Mouse (Mus musculus): ENCODE measurements around the gene Wbp2. TPM values are rescaled to one million over a fixed set of nuclear protein-coding genes. Genes with fewer than 3 reads are reported as not detected.
"Not testable (repeated sequence)": the region's sequence is repeated elsewhere in the genome, so short reads cannot be mapped to it uniquely, and the experiment has no call there.

The Wbp2 gene
- total and polyA plus RNA-seq, 3 experiments = 61.6 to 499 (median 160) TPM

DNA sequence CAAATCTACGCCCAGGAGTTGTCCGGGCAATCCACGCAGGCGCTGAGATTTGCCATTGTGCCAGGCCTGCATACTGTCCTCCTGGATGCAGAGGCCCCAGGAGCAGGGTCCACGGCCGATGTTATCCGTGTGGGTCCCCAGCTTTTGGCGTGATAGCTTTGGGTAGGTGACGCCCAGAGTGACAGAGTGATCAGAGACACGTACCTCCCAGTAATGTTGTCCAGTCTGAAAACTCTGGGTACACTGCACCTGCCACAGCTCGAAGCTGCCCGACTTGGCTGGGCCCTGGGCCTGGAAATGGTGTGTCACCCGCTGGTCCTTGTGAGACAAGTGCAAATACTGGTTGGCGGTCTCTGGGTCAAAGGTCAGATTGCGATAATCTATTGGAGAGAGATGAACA, 39.5 kb upstream of the Wbp2 start:
- H3K4me1 ChIP-seq (ENCODE audit: insufficient read depth, low read depth, low read length) = peaks cover 22% of the 10 kb centered on the region
- peaks cover 12% of the 10 kb centered on the region for H3K36me3 ChIP-seq (replicated peaks)
- DNase-seq (ENCODE audit: low spot score) (no peak), ATAC-seq (ENCODE audit: extremely low read depth, insufficient number of reproducible peaks, low FRiP score, poor library complexity, severe bottlenecking) (no peak)
- peaks cover 4% of the 10 kb centered on the region for H3K9me3 ChIP-seq (replicated peaks)
- H3K4me3 ChIP-seq (ENCODE audit: low read depth, low read length) = no peak overlapping the region
- H3K27me3 ChIP-seq (ENCODE audit: insufficient read depth, low read length) = peaks cover 34% of the 10 kb centered on the region
- no peak for TF ChIP-seq CTCF (IDR thresholded peaks at IDR 0.05; ENCODE audit: low read depth, low read length)
- TF ChIP-seq POLR2AphosphoS5 (IDR thresholded peaks at IDR 0.05; ENCODE audit: insufficient replicate concordance, low read depth, low read length) = no peak
- TF ChIP-seq TAL1 (conservative IDR thresholded peaks at IDR 0.05; ENCODE audit: low read depth, low read length) = no peak
- no peak for TF ChIP-seq GATA2 (IDR thresholded peaks at IDR 0.05; ENCODE audit: borderline replicate concordance, low read depth, low read length)
- no peak for TF ChIP-seq GATA1 (IDR thresholded peaks at IDR 0.05; ENCODE audit: borderline replicate concordance, low read length)

DNA sequence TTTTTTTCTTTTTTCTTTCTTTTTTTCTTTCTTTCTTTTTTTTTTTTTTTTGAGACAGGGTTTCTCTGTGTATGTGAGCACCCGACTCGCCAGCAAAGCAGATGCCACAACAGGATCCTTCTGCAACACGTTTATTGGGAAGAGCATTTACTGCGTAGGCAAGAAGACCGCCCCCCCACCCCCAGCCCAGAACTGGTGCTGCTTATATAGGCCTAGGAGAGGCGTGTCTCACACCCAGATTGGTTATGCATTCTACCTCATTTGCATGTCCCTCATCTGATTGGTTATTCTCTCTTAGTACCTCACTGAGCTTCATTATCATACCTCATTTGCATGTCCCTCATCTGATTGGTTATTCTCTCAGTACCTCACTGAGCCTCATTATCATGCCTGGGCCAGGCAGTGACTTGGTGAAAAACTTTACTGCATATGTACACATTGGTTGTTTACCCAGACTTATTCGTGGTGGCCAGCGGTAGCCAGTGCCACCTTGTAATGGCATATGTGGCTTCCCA, 35.0 kb upstream of the Wbp2 start:
- not testable (repeated sequence) for DNase-seq (ENCODE audit: low spot score)

DNA sequence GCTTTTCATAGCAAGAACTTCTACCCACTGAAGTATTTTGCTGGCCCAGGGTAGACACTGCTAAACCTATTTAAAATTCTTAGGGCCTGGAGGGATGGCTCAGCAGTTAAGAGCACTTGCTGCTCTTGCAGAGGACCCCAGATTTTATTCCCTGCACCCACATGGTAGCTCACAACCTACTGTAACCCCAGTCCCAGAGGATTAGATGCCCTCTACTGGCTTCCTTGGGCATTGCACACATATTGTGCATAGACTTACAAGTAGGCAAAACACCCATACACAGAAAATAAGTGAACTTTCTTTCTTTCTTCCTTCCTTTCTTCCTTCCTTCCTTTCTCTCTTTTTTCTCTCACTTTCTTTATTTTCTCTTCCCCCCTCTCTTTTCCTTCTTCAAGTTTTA, 31.0 kb upstream of the Wbp2 start:
- TF ChIP-seq GATA2 (IDR thresholded peaks at IDR 0.05; ENCODE audit: borderline replicate concordance, low read depth, low read length) = no peak
- TF ChIP-seq TAL1 (conservative IDR thresholded peaks at IDR 0.05; ENCODE audit: low read depth, low read length) = no peak
- TF ChIP-seq GATA1 (IDR thresholded peaks at IDR 0.05; ENCODE audit: borderline replicate concordance, low read length) = no peak
- no peak for TF ChIP-seq POLR2AphosphoS5 (IDR thresholded peaks at IDR 0.05; ENCODE audit: insufficient replicate concordance, low read depth, low read length)
- TF ChIP-seq CTCF (IDR thresholded peaks at IDR 0.05; ENCODE audit: low read depth, low read length) = no peak
- ATAC-seq (ENCODE audit: extremely low read depth, insufficient number of reproducible peaks, low FRiP score, poor library complexity, severe bottlenecking) = no peak
- no peaks in the 10 kb centered on the region for H3K9me3 ChIP-seq (replicated peaks)
- no peak for DNase-seq (ENCODE audit: low spot score)
- H3K4me1 ChIP-seq (ENCODE audit: insufficient read depth, low read depth, low read length) = peaks cover 8% of the 10 kb centered on the region
- no peaks in the 10 kb centered on the region for H3K36me3 ChIP-seq (replicated peaks)
- peaks cover 15% of the 10 kb centered on the region; the same call in 1 of the 2 replicates for H3K27me3 ChIP-seq (ENCODE audit: insufficient read depth, low read length)
- no peak overlapping the region for H3K4me3 ChIP-seq (ENCODE audit: low read depth, low read length)

More for the DNA sequence above, 35.0 kb upstream of the Wbp2 start:
- peaks cover 19% of the 10 kb centered on the region; the same call in 1 of the 2 replicates for H3K27me3 ChIP-seq (ENCODE audit: insufficient read depth, low read length)
- H3K4me3 ChIP-seq (ENCODE audit: low read depth, low read length); H3K36me3 ChIP-seq (replicated peaks); H3K4me1 ChIP-seq (ENCODE audit: insufficient read depth, low read depth, low read length); ATAC-seq (ENCODE audit: extremely low read depth, insufficient number of reproducible peaks, low FRiP score, poor library complexity, severe bottlenecking); H3K9me3 ChIP-seq (replicated peaks): not testable (repeated sequence)

DNA sequence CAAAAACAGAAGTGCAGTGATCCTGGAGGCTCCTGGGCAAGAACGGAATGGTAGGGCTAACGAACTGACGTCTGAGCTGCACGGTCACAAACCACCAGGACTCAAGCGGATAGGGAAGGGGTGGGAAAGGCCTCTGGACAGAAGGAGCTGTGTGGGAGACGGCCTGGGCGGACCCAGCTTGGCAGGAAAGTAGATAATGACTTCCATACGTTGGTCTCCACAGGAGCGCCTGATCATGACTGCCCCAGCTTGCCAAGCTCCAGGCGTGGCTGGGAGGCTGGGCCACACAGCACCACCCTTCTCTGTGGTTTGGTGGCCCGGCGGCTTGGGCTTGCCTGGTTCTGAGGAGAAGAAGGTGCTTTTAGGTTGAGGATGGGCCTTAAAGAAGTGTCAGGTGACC, 30.4 kb upstream of the Wbp2 start:
- H3K9me3 ChIP-seq (replicated peaks) = no peaks in the 10 kb centered on the region
- no peaks in the 10 kb centered on the region for H3K36me3 ChIP-seq (replicated peaks)
- peaks cover 16% of the 10 kb centered on the region; the same call in 1 of the 2 replicates for H3K27me3 ChIP-seq (ENCODE audit: insufficient read depth, low read length)
- DNase-seq (ENCODE audit: low spot score) (no peak), ATAC-seq (ENCODE audit: extremely low read depth, insufficient number of reproducible peaks, low FRiP score, poor library complexity, severe bottlenecking) (no peak)
- no peak for TF ChIP-seq GATA1 (IDR thresholded peaks at IDR 0.05; ENCODE audit: borderline replicate concordance, low read length)
- TF ChIP-seq TAL1 (conservative IDR thresholded peaks at IDR 0.05; ENCODE audit: low read depth, low read length) = no peak
- no peak for TF ChIP-seq POLR2AphosphoS5 (IDR thresholded peaks at IDR 0.05; ENCODE audit: insufficient replicate concordance, low read depth, low read length)
- TF ChIP-seq GATA2 (IDR thresholded peaks at IDR 0.05; ENCODE audit: borderline replicate concordance, low read depth, low read length) = no peak
- H3K4me1 ChIP-seq (ENCODE audit: insufficient read depth, low read depth, low read length) = peaks cover 8% of the 10 kb centered on the region
- no peak overlapping the region for H3K4me3 ChIP-seq (ENCODE audit: low read depth, low read length)

DNA sequence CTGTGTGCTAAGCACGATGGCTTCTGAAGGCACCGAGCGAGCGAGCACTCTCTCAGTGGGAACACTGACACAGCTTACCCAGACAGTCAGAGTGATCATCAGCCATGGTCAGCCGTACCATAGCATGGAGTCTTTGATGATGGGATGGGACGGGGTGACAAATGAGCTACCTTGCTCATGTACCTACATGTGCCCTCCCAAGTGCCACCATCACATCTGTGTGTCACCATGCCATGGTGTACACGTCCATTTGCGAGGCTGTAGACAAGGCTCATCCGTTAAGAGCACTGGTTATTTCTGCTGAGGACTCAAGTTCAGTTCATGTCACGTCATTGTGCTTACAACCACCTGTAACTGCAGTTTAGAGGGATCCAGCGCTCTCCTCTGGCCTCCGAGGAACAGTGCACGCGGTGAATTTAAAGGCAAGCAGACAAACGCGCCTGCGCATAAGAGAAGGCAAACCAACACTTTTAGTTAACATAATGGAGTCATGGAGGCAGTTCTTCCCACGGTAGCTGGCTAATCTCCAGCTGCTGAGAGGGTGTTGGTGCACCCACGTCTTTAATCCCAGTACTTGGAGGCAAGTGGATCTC, 24.9 kb upstream of the Wbp2 start:
- peaks cover 13% of the 10 kb centered on the region for H3K4me1 ChIP-seq (ENCODE audit: insufficient read depth, low read depth, low read length)
- TF ChIP-seq POLR2AphosphoS5 (IDR thresholded peaks at IDR 0.05; ENCODE audit: insufficient replicate concordance, low read depth, low read length) = no peak
- TF ChIP-seq CTCF (IDR thresholded peaks at IDR 0.05; ENCODE audit: low read depth, low read length) = no peak
- no peak for TF ChIP-seq TAL1 (conservative IDR thresholded peaks at IDR 0.05; ENCODE audit: low read depth, low read length)
- TF ChIP-seq GATA2 (IDR thresholded peaks at IDR 0.05; ENCODE audit: borderline replicate concordance, low read depth, low read length) = no peak
- no peak for TF ChIP-seq GATA1 (IDR thresholded peaks at IDR 0.05; ENCODE audit: borderline replicate concordance, low read length)
- DNase-seq (ENCODE audit: low spot score) = no peak
- peaks cover 52% of the 10 kb centered on the region for H3K27me3 ChIP-seq (ENCODE audit: insufficient read depth, low read length)
- H3K4me3 ChIP-seq (ENCODE audit: low read depth, low read length) = no peak overlapping the region
- peaks cover 29% of the 10 kb centered on the region for H3K9me3 ChIP-seq (replicated peaks)
- no peak for ATAC-seq (ENCODE audit: extremely low read depth, insufficient number of reproducible peaks, low FRiP score, poor library complexity, severe bottlenecking)
- no peaks in the 10 kb centered on the region for H3K36me3 ChIP-seq (replicated peaks)

DNA sequence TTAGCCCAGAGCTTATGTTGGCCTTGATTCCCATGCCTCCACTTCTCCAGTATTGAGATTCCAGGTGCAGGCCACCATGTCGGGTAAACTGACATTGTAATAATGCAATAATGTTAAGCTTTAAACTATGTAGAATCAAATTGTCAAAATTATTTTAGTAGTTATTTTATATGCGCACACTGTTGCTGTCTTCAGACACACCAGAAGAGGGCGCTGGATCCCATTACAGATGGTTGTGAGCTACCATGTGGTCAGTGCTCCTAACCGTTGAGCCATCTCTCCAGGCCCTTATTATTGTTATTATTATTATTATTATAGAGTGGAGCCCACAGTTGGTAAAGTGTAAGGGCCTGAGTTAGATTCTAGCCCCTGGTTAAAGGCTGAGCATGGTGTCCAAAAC, 24.3 kb upstream of the Wbp2 start:
- Histone ChIP-seq H3K36me3 (replicated peaks) (no peaks in the 10 kb centered on the region), H3K27me3 (ENCODE audit: insufficient read depth, low read length) (peaks cover 55% of the 10 kb centered on the region), H3K4me1 (ENCODE audit: insufficient read depth, low read depth, low read length) (peaks cover 19% of the 10 kb centered on the region), H3K9me3 (replicated peaks) (peaks cover 29% of the 10 kb centered on the region), H3K4me3 (ENCODE audit: low read depth, low read length) (no peak overlapping the region)
- ATAC-seq (ENCODE audit: extremely low read depth, insufficient number of reproducible peaks, low FRiP score, poor library complexity, severe bottlenecking) (no peak), DNase-seq (ENCODE audit: low spot score) (no peak)
- no peak for TF ChIP-seq GATA1 (IDR thresholded peaks at IDR 0.05; ENCODE audit: borderline replicate concordance, low read length)
- TF ChIP-seq TAL1 (conservative IDR thresholded peaks at IDR 0.05; ENCODE audit: low read depth, low read length) = no peak
- TF ChIP-seq CTCF (IDR thresholded peaks at IDR 0.05; ENCODE audit: low read depth, low read length) = no peak
- no peak for TF ChIP-seq POLR2AphosphoS5 (IDR thresholded peaks at IDR 0.05; ENCODE audit: insufficient replicate concordance, low read depth, low read length)
- TF ChIP-seq GATA2 (IDR thresholded peaks at IDR 0.05; ENCODE audit: borderline replicate concordance, low read depth, low read length) = no peak

Measured in G1E (cell line).